Mouse (Mus musculus) cerebellum, adult 2 months (tissue): ENCODE measurements around the gene Rexo5.

Source experiments
- CTCF ChIP-seq: fragments of 200-500 bp; IDR thresholded peaks from 2 replicates; pipeline ENCODE4 v1.5.1; 2011; ENCODE audit warnings: low read depth, mild to moderate bottlenecking, control low read depth, low read length, moderate library complexity, borderline replicate concordance; ENCODE audit not compliant: insufficient read depth
- POLR2A ChIP-seq: fragments of 200-500 bp; IDR thresholded peaks from 2 replicates; pipeline ENCODE4 v1.6.1; 2011; ENCODE audit warnings: low read length, control low read depth, borderline replicate concordance; ENCODE audit not compliant: insufficient read depth

GRCm38 (mm10) chr7:119855031-119855430 lies 61.2 kb downstream of the Rexo5 start:
- TF ChIP-seq CTCF (no peak), POLR2A (no peak)
